Mouse (Mus musculus) gastrocnemius, postnatal 36 days (tissue): Measurements from ENCODE around the gene Tas2r122. TPM values are rescaled to one million over a fixed set of nuclear protein-coding genes. Genes with fewer than 3 reads are reported as not detected.
"Not testable (repeated sequence)": the region's sequence is repeated elsewhere in the genome, so short reads cannot be mapped to it uniquely, and the experiment has no call there.

Source experiments
- DNase-seq, 2 experiments: peaks; one replicate each; pipeline ENCODE4 v3.0.0; 2022
- intact Hi-C: fragments of 180-260 bp; cut with DNase I; formaldehyde crosslinking; loops from one replicate; pipeline ENCODE4 v1.15.1; 2025
- long read RNA-seq, 2 experiments: library from polyadenylated mRNA; stranded (forward); transcript quantifications; one replicate each; pipeline ENCODE4 v2.0.0; 2021
- total RNA-seq, 2 experiments: library from RNA; stranded (reverse); gene quantifications; 2 replicates each; pipeline ENCODE4 v1.2.3; 2021

Tas2r122 gene
- total RNA-seq, result not detected
- long read RNA-seq, experiment 1, result 0 reads
- long read RNA-seq, experiment 2, result 0 reads

- DNase-seq, result no peak
- intact Hi-C loops, result no loop called here
Measured at GRCm38 (mm10) chr6:132711828-132712227, at the start of gene Tas2r122. Tas2r122 (minus strand) TSS chr6:132711928.

GRCm38 (mm10) chr6:132754430-132754829 lies 42.7 kb upstream of the Tas2r122 start, which contains the start of gene Tas2r124:
Tas2r124 (plus strand) TSS chr6:132754730.
- intact Hi-C loops, result no loop called here
- DNase-seq, result no peak

DNA sequence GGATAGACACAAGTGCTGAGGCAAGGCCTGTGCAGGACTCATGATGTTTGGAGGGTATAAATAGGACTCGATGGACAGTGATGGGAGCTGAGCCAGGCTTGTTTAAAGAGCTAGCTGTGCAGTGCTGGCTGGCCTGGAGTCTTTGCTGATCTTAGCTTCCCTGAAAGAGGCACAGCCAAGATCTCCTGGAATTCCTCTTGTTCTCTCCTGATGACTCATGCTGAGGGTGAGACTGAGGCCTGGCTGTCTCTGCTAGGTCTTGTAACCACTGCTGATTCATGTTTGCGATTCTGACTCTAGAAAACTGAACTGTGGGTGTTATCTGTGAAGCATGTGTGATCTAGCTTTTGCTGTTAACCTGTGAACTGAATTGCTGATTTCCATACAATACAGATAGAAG lies 38.5 kb upstream of the Tas2r122 start:
- no peak for DNase-seq
- intact Hi-C loops, result no loop called here

DNA sequence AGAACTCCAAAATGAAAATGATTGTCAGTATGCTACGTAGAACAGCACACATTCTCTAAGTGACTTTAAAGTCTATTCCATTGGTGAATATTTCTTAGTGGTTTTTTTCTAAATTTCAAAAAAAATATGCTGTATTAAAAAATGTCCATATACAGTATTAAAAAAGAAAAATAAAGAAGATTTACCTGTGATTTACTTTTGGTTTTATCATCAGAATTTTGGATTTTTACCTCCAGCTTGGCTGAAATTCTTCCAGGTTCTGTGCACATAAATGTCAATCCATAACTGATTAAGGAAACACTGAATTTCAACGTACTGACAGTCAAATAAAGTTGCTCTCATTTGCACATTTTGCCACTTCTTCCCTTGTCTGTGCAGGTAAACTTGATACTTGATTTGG lies 26.2 kb upstream of the Tas2r122 start, which contains the start of gene Tas2r115:
Gene Tas2r115, minus strand, starts transcription at position 101 of the 400 bp plus-strand sequence.
- DNase-seq, result no peak
- intact Hi-C loops, result no loop called here

DNA sequence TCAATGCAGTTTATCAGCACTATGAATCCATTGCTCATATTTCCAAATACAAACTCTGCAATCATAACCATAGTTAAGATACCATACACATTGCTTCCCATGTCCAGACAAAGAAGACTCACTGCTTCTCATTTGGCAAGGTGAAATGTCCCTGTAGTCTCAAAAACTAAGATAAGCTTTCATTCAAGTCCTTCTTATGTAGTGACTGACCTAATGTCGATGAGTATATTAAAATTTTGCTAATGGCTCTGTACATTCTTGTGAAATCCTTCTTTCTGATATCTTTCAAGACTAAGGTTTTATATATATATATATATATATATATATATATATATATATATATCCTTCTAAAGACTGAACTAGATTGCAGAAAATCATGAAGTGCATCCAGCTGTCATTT lies 10.8 kb downstream of the Tas2r122 start, which contains the start of gene Tas2r121:
Gene Tas2r121, minus strand, starts transcription at position 101 of the 400 bp plus-strand sequence.
- no peak for DNase-seq
- intact Hi-C loops, result no loop called here

GRCm38 (mm10) chr6:132691596-132691995 lies 20.1 kb downstream of the Tas2r122 start:
- DNase-seq, intact Hi-C loops: not testable (repeated sequence)

Other genes starting within 250 kb of the Tas2r122 start
- gene Prh1, start 142.1 kb downstream of the Tas2r122 start, total RNA-seq, result not detected
- gene Prp2, start 116.0 kb downstream of the Tas2r122 start, total RNA-seq, result not detected
- gene A630073D07Rik, start 60.4 kb downstream of the Tas2r122 start, total RNA-seq, result not detected
- gene Tas2r120, start 55.0 kb downstream of the Tas2r122 start, total RNA-seq, result not detected
- not detected for gene Tas2r121, start 10.9 kb downstream of the Tas2r122 start, total RNA-seq
- gene Tas2r115, start 26.1 kb upstream of the Tas2r122 start, total RNA-seq, result not detected
- not detected for gene Tas2r124, start 42.8 kb upstream of the Tas2r122 start, total RNA-seq
- gene Tas2r102, start 50.2 kb upstream of the Tas2r122 start, total RNA-seq, result not detected
- gene Tas2r136, start 66.2 kb upstream of the Tas2r122 start, total RNA-seq, result not detected
- not detected for gene Tas2r117, start 90.9 kb upstream of the Tas2r122 start, total RNA-seq
- not detected for gene Tas2r123, start 135.2 kb upstream of the Tas2r122 start, total RNA-seq
- not detected for gene Tas2r116, start 143.5 kb upstream of the Tas2r122 start, total RNA-seq
- not detected for gene Tas2r110, start 156.1 kb upstream of the Tas2r122 start, total RNA-seq
- not detected for gene Tas2r113, start 181.1 kb upstream of the Tas2r122 start, total RNA-seq
- not detected for gene Tas2r125, start 197.7 kb upstream of the Tas2r122 start, total RNA-seq
- not detected for gene Tas2r129, start 239.2 kb upstream of the Tas2r122 start, total RNA-seq
- gene Tas2r131, start 246.0 kb upstream of the Tas2r122 start, total RNA-seq, result not detected